ENCODE assay signal across 34 mouse cellular contexts in the genomic region with DNA sequence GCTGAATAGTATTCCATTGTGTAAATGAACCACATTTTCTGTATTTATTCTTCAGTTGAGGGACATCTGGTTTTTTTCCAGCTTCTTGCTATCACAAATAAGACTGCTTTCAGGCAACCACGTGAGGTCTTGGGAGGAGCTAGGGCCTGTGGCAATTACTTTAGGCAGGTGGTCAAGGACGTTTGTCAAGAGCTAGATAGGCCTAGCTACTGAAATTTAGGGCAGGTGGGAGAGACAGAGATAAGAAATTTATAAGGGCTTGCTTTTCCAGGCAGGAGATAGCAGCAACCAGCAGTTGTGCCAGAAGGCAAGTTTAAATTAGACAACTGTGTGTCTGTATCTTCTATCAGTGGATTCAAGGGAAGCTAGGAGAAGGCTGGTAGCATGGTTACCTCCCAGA.
"Had no signal": no experiment of that assay in that cellular context is flagged by ENCODE, and none has a peak within 500 bp of the region (broad histone marks: within the 10 kb centered on the region; RNA-seq: fewer than 3 reads in every experiment).

No protein-coding gene starts in this region.

- H3K27ac ChIP-seq: heart, embryonic 10.5 days; heart, embryonic 13.5 days; heart, embryonic 15.5 days; hindbrain, embryonic 10.5 days; hindbrain, embryonic 12.5 days; hindbrain, embryonic 13.5 days; hindbrain, embryonic 14.5 days; hindbrain, embryonic 15.5 days; hindbrain, postnatal 0 days; intestine, embryonic 15.5 days; kidney, embryonic 15.5 days; kidney, postnatal 0 days; layer of hippocampus, adult 2 months had no signal

- DNase-seq: heart, postnatal 10 days; heart, postnatal 14 days; heart, postnatal 36 days; heart, postnatal 4 days; kidney, adult 11 months; kidney, adult 18-20 months; kidney, adult 2 months; kidney, adult 8-10 months; kidney, adult 9 months; kidney, postnatal 10 days; kidney, postnatal 14 days; kidney, postnatal 25 days; kidney, postnatal 36 days; kidney, postnatal 4 days; layer of hippocampus, adult 9-11 months; layer of hippocampus, postnatal 36 days had no signal

- H3K4me3 ChIP-seq: heart, embryonic 10.5 days; heart, embryonic 12.5 days; heart, embryonic 13.5 days; heart, embryonic 15.5 days; hindbrain, embryonic 10.5 days; hindbrain, embryonic 12.5 days; hindbrain, embryonic 13.5 days; hindbrain, embryonic 15.5 days; intestine, embryonic 15.5 days; kidney, embryonic 15.5 days; layer of hippocampus, adult 2 months had no signal

- H3K9ac ChIP-seq: heart, embryonic 12.5 days; heart, embryonic 13.5 days; heart, embryonic 15.5 days; hindbrain, embryonic 12.5 days; hindbrain, embryonic 13.5 days; hindbrain, embryonic 14.5 days; hindbrain, embryonic 15.5 days; intestine, embryonic 15.5 days; kidney, embryonic 15.5 days had no signal

- H3K27me3 ChIP-seq: heart, embryonic 12.5 days; heart, embryonic 13.5 days; heart, embryonic 15.5 days; hindbrain, embryonic 12.5 days; hindbrain, embryonic 13.5 days; hindbrain, embryonic 15.5 days; intestine, embryonic 15.5 days; kidney, embryonic 15.5 days had no signal

- ATAC-seq: hindbrain, embryonic 16.5 days; hindbrain, postnatal 0 days; inflammation-experienced regulatory T-cells, adult 6 months; intestine, embryonic 15.5 days; intestine, embryonic 16.5 days; intestine, postnatal 0 days had no signal

- H3K9me3 ChIP-seq: heart, embryonic 10.5 days; heart, embryonic 12.5 days; heart, embryonic 13.5 days; heart, embryonic 15.5 days; hindbrain, embryonic 13.5 days; hindbrain, embryonic 15.5 days; intestine, embryonic 15.5 days; kidney, embryonic 15.5 days had no signal

- H3K4me1 ChIP-seq: heart, embryonic 10.5 days; heart, embryonic 12.5 days; heart, embryonic 13.5 days; heart, embryonic 15.5 days; hindbrain, embryonic 10.5 days; hindbrain, embryonic 12.5 days; hindbrain, embryonic 13.5 days; hindbrain, embryonic 15.5 days; intestine, embryonic 15.5 days; kidney, embryonic 15.5 days had no signal

- H3K36me3 ChIP-seq: heart, embryonic 10.5 days; heart, embryonic 12.5 days; heart, embryonic 13.5 days; heart, embryonic 15.5 days; hindbrain, embryonic 10.5 days; hindbrain, embryonic 12.5 days; hindbrain, embryonic 13.5 days; hindbrain, embryonic 15.5 days; intestine, embryonic 15.5 days; kidney, embryonic 15.5 days had no signal
